Mouse (Mus musculus) testis, adult 2 months (tissue): ENCODE measurements around the gene Mybl2.

Experiments
- CTCF ChIP-seq: fragments of 200-500 bp; IDR thresholded peaks from 2 replicates; pipeline ENCODE4 v1.5.1; 2012; ENCODE audit warnings: low read depth, mild to moderate bottlenecking, inconsistent platforms, low read length, moderate library complexity; ENCODE audit not compliant: control insufficient read depth, insufficient read depth, insufficient replicate concordance
- POLR2A ChIP-seq: fragments of 200-500 bp; IDR thresholded peaks from 2 replicates; pipeline ENCODE4 v1.6.1; 2012; ENCODE audit warnings: low read depth, mild to moderate bottlenecking, inconsistent platforms, low read length, moderate library complexity; ENCODE audit not compliant: control insufficient read depth

DNA sequence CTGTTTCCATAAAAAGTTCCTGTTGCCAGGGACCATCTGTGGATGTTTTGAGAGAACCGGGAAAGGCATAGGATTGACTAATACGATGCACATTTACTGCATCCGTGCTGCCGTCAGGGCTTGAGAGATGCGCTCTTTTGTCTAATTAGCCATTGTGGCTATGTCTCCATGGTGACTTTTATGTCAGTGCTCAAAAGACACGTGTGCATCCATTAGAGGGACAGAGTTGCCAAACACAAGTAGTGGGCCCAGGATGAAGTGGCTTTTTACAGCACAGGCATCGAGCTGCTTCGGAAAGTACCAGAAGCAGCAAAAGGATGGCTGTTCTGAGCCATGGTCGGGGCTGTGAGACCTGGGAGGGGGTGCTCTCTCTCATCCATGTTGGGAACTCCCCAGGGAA is 53.9 kb downstream of the Mybl2 start:
- TF ChIP-seq CTCF (no peak), POLR2A (no peak)
